Mouse (Mus musculus) adrenal gland, postnatal 14 days (tissue): ENCODE results near the gene Dhrs7b. TPM values are rescaled to one million over a fixed set of nuclear protein-coding genes. Genes with fewer than 3 reads are reported as not detected.
"Not testable (repeated sequence)": the region's sequence is repeated elsewhere in the genome, so short reads cannot be mapped to it uniquely, and the experiment has no call there.

Experiments used
- DNase-seq: peaks from one replicate; pipeline ENCODE4 v3.0.0; 2021; ENCODE audit warnings: mixed read lengths
- long read RNA-seq, 2 experiments: library from polyadenylated mRNA; stranded (forward); transcript quantifications; one replicate each; pipeline ENCODE4 v2.0.0; 2021
- total RNA-seq: library from RNA; stranded (reverse); gene quantifications from 2 replicates; pipeline ENCODE4 v1.2.3, GENCODE M21; 2021

The Dhrs7b gene
- 42.8 and 44.0 TPM in 2 replicates for total RNA-seq
- long read RNA-seq, experiment 1, transcript Dhrs7b-201 (7 exons, 1,553 nt) = major isoform, 20 of 45 reads
- long read RNA-seq, experiment 1, partial matches to known transcripts = 5 of 45 reads
- long read RNA-seq, experiment 1, other reads (novel, unspliced or antisense) = 20 of 45 reads
- long read RNA-seq, experiment 2, transcript Dhrs7b-201 (7 exons, 1,553 nt) = major isoform, 16 of 47 reads
- long read RNA-seq, experiment 2, partial matches to known transcripts = 1 of 47 reads
- long read RNA-seq, experiment 2, other reads (novel, unspliced or antisense) = 30 of 47 reads

GRCm38 (mm10) chr11:60830433-60831052 is at the start of gene Dhrs7b:
Gene Dhrs7b, plus strand, starts transcription at chr11:60830631.
- DNase-seq = peak; percentile 89

DNA sequence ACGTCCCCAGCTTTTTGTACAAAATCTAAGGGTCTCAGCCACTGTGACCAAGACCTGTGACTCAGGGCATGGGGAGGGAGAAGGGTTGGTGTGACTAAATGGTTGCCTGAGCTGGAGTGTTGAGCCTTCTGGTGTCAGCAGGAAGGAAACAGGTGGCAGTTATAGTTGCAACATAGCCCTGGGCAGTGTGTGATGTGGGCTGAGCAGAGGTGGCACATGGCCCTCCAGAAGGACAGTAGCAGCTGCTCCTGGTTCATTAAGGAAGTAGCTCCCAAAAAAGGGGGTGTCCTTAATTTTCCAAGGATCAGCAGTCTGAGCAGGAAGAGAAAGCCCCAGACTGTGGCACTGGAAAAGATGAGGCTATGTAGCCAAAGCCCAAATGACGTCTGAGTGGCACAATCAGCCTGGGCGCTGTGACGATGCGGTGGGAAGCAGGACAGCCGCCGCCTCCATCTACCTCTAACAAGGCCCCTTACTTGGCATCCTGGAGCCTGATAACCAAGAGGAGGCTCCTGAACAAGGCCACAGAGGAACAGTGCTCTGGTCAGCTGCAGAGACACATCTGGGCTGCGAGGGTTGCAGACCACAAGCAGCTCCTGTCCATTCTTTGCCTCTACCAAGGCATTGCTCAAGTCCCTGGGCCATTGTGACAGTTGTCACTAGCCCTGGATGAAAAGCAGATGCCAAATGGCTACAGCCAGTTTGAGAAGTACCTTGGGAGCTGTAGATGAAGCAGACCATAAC is 46.1 kb upstream of the Dhrs7b start:
- no peak for DNase-seq

GRCm38 (mm10) chr11:60787595-60787994 is 42.8 kb upstream of the Dhrs7b start:
- no peak for DNase-seq

DNA sequence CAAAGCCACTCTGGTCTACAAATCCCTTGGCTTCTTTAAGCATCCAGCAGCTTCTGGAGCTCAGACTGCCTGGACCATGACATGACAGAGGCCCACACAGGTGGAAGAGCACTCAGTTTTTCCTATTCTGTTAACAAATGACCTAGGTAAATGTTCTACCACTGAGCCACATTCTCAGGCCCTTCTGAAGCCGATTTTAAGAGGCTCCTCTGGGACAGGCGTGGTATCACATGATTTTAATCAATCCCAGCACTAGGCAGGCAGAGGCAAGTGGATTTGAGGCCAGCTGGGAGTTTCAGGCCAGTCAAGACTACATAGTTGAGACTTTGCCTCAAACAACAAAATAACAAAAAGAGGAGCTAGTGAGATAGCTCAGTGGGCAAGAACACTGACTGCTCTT is 40.0 kb upstream of the Dhrs7b start:
- DNase-seq = no peak

DNA sequence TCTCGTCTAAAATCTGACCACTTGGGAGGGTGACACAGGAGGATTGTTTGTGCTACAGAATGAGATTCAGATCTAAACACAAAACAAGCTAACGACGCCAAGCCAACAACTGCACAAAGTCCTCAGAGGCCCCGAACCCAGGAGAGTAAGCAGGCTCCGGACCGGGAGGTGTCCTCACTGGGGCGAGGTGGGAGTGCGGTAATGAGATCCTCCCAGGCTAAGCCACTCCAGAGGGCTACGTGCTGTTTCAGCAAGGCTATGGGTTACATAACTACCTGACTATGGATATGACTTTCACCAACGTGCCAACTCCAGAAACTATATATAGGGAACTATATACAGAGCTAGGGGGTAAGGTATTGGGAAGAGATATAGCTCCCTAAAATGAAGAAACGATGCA is 34.1 kb upstream of the Dhrs7b start:
- no peak for DNase-seq

GRCm38 (mm10) chr11:60799977-60800376 is 30.5 kb upstream of the Dhrs7b start:
- no peak for DNase-seq

DNA sequence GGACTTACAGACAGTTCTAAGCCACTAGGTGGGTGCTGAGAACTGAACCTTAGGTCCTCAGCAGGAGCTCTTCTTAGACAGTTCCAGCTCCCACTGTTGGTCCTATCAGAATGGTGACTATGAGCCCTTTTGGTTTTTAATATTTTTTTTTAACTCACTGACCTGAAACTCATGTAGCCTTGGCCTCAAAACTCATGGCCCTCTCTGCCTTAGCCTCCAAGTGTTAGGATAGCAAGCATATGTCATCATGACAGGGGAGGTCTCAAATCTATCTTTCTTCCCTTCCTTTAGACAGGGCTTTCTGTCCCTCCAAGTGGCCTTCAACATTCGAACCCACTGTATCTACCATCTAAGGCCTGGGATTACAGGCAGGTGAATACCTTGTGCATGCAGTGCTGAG is 29.5 kb upstream of the Dhrs7b start:
- no peak for DNase-seq

GRCm38 (mm10) chr11:60808286-60809070 is 22.0 kb upstream of the Dhrs7b start:
- DNase-seq = peak; percentile 79

GRCm38 (mm10) chr11:60809546-60809945 is 20.9 kb upstream of the Dhrs7b start:
- DNase-seq = no peak

GRCm38 (mm10) chr11:60810046-60810965 is 20.1 kb upstream of the Dhrs7b start:
- no peak for DNase-seq

GRCm38 (mm10) chr11:60811054-60811460 is 19.4 kb upstream of the Dhrs7b start:
- DNase-seq = peak; percentile 99

GRCm38 (mm10) chr11:60811618-60812017 is 18.8 kb upstream of the Dhrs7b start, which contains the start of gene Shmt1:
Gene Shmt1, minus strand, starts transcription at chr11:60811718.
- not testable (repeated sequence) for DNase-seq

- no peak for DNase-seq
These were observed 14.0 kb upstream of the Dhrs7b start for GRCm38 (mm10) chr11:60816398-60816797.

DNA sequence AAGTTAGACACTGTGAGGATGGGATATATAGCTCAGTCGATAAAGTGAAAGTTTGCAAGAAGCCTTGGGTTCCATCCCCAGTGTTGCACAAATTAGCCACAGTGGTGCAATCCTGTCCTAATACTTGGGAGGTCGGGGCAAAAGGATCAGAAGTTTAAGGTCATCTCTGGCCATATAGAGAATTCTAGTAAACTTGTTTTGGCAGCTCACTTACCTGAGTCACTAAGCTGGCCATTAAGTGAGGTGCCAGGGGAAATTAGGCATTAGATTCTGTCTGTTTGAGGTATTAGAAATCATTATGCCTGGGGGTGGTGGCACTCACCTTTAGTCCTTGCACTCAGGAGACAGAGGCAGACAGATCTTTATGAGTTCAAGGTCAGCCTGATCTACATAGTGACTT is 6.7 kb upstream of the Dhrs7b start:
- no peak for DNase-seq

GRCm38 (mm10) chr11:60825191-60825590 is 5.2 kb upstream of the Dhrs7b start:
- no peak for DNase-seq

- no peak for DNase-seq
These were observed 3.7 kb upstream of the Dhrs7b start for GRCm38 (mm10) chr11:60826700-60827099.

DNA sequence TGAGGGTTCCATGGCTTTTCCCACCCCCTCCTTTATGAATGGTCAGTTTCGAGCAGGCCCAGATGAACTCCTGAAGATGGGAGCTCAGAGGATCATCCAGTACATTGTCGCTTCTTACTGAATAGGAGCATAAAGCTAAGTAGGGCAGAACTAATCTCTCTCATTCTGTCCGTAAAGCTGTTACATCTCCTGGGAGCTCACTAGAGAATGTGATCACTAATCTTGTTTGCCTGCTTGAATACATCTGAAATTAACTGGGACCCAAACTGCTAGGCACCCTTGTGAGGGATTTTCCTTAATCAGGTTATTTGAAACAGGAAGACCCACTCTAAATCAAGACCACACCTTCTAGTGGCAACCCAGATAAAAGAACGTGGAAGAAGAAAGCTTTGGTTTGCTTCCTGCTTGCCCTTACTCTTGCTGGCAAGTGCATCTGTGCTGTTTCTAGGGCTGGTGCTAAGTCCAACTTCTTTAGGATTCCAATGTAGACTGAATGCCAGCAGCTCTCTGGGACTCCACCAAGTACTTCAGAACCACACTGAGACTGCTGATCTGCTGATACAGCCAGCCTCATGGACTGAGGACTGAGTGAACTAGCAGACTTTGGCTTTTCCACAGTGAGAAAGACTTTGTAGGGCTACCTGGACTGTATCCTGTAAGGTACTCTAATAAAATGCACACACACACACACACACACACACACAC is 3.0 kb upstream of the Dhrs7b start:
- no peak for DNase-seq

DNA sequence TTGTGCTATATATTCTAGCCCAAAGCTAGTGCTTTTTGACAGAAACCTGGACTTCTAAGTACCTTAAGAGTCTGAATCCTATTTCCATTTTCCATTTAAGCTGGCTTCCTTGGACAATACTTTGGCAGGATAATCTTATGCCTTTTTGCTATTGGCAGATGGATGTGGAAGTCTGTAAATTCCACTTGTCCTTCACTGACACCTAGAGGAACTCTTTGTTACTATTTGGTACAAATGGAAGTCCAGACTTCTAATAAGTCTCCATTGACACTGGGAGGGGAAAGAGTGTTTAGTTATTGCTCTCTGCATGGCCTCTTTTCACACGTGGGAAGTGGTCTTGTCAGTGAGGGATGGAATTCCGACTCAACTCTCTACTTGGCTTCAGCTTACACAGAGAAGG is 1.5 kb upstream of the Dhrs7b start:
- DNase-seq = no peak

- DNase-seq = no peak
These were observed 6.5 kb downstream of the Dhrs7b start for GRCm38 (mm10) chr11:60836897-60837296.

DNA sequence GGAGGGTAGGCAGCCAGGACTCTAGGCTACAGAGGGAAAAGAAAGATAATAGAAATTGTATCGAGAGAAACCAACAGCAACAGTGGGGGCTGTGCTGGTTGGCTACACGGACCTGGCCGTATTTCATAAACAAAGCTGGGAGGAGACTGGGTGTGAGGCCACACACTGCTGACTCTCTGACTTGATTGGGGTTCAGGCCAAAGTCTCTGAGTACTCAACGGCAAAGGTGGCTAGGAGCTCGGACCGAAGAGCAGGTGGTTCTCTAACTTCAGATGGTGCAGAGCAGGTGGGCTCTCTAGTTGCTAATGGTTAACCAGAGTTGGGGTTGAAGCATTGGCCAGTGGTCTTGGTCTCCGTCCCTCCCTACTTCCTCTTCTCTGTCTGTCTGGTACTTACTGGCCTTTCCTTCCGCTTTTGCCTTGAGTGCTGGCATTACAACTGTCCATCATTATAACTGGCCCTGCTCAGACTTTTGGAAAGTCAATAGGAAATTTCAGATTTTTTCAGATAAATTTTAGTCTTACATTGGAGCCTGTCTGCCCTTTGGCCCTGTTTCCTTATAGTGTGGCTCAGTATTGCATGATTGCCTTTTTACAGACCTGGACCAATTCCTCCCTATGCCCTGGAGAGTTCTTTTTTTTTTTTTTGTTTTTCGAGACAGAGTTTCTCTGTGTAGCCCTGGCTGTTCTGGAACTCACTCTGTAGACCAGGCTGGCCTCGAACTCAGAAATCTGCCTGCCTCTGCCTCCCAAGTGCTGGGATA is 7.4 kb downstream of the Dhrs7b start:
- DNase-seq = peak; percentile 38
